Mouse (Mus musculus): Measurements from ENCODE around the gene Otop1. TPM values are rescaled to one million over a fixed set of nuclear protein-coding genes. Genes with fewer than 3 reads are reported as not detected.

Gene Otop1
- total RNA-seq, 2 experiments from 2014 or later, result not detected

DNA sequence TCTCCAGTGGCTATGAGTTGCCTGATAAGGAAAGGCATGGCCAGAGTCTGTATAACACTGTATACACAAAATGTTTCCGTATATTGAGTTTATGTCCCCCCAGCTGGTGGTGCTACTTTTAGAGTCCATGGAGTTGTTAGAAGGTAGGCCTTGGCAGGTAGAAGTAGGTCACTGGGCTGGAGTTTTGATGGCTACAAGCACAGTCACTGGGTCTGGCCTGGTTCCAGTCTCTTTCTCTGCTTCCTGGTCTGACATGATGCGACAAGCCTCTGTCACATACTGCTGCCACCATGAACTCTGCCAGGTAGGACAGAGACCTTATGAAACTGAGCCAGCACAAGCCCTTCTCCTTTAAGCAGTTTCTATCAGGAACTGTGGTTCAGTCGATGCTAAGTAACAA, 12.7 kb downstream of the Otop1 start:
- no peak for ATAC-seq (replicated peaks; ENCODE audit: poor library complexity)

DNA sequence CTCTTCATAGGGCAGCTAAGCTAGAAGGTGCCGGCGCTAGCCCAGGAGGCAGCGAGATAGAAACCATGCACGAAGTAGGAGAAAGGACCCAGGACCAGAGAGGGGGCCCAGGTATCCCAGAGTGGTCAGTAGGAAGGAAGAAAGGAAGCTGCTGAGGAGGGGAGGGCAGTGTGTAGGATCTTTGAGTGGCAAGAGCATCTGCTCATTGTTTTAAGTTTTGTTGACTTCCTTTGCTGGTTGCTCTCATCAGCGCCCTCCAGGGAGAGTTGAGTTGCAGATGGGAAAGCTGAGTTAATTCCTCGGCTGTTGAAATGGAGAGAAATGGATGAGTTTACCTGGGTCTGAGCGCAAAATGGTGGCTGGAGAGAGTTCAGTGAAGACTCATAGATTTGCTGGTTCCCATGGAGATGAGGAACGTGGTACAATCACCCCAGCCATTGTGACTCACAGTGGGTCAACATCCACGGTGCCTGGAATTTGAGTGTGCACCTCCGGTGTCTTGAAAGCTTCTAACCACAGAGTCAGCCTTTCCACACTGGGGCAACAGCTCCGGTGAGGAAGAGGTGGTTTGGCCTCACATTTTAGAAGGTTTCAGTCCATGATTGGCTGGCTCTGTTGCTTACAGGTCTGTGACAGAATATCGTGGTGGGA, 26.1 kb downstream of the Otop1 start:
- ATAC-seq (replicated peaks; ENCODE audit: poor library complexity), result no peak

DNA sequence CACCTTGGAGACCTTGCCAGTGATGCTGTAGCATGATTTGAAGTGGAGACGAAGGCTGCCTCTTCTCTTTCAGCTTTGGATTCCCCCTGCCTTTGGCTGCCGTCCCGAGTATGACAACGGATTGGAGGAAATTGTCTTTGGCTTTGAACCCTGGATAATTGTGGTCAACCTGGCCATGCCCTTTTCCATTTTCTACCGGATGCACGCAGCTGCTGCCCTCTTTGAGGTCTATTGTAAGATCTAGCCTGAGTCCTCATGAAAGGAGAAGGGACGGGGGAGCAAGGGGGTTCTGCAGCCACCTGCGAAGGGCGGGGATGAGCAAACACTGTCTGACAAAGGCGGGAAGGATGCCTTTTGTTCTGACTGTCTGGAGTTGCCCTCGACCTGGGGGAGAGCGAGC, 26.9 kb downstream of the Otop1 start:
- ATAC-seq (replicated peaks; ENCODE audit: poor library complexity), result no peak

DNA sequence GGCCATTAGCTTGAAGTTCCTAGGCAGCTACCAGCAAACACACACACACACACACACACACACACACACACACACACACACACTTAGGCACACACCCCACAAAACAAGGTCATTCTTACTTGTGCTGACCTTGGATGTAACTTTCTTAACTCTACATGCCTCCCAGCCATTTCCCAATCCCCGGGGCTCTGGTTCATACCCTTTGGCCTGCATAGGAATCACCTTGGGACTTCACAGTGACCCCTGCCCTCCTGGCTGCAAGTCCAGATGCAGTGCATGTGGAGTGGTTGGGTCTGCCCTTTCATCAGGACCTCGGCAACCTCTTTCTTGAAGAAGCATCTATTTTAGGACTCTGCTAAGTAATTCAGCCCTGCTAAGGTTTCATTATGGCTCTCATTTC, 29.5 kb downstream of the Otop1 start:
- no peak for ATAC-seq (replicated peaks; ENCODE audit: poor library complexity)

DNA sequence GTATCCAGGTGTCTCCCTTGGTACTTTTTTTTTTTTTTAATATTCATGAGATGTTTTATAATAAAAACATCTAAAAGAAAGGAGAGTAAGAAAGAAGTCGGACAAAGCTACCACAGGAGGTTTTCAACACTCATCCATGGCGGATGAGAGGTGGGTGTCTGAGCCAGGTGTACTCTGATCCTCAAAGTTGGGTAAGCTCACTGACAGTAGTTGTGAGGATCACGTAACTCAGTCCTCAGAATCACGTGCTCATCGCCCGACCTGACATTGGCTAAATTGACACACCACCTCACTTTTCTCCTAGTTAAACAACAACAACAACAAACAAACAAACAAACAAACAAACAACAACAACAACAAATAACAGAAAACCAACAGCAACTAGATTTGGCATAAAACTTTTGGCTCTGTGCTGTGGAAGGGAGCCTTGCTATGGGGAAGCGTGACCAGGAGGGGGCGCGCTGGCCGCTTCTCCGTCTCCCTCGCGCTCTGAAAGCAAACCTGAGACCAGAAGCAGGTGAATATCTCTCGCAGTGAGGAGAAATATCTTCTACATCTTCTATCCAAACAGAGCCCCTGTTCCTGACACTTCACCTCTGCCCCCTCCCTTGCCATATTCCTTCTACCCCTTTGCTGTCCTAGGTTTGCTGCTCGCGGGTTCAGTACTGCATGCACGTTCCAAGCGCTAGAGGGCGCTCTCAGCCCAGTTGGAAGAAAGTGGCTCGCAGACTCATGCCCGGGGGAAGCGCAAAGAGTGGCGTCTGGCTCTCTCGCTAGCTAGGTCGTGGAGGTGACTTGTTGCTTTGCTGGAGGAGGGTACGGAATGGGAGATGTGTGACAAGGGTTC, 31.7 kb downstream of the Otop1 start:
- peak; percentile 94 for ATAC-seq (replicated peaks; ENCODE audit: poor library complexity)

DNA sequence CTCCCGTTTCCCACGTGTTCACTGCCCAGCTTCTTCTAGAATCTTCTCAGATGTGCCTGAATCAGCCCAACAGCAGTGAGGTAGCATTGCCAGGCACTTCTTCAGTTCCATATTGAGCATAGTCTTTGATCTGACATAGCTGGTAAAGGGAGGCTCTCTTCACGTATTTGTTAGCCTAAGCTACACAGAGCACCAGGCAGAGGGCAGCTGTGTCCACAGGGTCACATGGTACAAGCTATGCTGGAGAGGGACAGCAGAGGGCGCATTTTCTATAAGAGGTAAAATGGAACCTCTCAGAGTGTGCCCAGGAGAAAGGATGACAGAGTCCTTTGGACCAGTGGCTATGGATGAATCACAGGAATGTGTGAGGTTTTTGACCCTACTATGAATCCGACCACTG, 33.1 kb downstream of the Otop1 start:
- ATAC-seq (replicated peaks; ENCODE audit: poor library complexity), result peak; percentile 79

DNA sequence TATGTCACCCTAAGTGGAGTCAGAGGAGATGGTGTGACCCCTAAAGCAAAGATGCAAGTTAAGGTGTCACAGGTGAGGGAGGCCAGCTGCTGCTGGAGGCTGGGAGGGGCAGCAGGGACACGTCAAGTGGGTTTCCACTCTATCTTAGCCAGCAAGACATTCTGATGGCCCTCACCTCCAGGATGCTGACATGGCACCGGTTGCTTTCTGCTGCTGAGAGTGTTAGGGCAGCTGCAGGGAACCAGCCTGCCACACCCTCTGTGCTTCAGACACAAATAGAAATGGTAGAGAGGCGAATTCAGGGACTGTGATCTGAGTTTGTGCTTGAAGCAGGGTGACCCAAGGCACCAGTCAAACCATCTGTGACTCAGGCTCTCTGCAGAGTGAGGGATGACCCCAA, 34.0 kb downstream of the Otop1 start:
- no peak for ATAC-seq (replicated peaks; ENCODE audit: poor library complexity)

DNA sequence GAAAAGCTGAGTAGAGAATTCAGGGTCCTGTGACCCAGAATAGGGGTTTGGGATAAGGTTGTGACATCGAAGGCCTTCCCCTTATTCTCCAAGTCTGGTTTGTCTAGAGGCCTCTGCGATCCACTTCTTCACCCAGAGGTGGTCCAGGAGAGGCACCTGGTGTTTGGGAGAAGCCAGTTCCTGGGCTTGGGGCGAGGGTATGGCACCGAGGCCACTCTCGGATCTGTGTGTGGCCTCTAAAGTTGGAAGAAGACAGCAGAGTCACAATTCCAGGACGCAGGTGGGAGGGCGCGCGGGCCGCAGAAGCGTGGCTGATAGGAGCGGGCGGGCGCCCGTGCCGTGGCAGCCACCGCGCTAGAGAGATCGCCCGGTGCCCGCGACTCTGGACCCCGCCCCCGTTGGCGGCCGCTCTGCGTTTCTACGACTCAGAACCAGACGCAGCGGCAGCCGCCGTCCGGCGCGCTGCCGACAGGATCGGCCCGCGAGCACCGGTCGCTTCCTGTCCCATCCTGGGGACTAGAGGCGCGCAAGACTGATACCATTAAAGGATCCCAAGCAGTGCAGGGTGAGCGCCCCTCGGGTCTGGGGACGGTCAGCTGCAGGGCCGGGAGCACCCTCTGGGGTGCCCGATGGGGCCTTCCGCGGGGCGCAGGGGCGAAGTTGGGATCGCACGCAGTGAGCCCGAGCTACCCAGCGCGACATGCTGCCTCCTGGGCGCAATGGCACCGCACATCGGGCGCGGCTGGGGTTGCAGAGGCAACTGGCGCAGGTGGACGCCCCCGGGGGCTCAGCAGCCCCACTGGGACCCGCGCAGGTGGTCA, 43.4 kb downstream of the Otop1 start, which contains the start of gene Drd5:
TSS of gene Drd5 (plus strand) at position 402 of the 821 bp plus-strand sequence.
- no peak; the same call in 1 of the 2 replicates for ATAC-seq (replicated peaks; ENCODE audit: poor library complexity)

DNA sequence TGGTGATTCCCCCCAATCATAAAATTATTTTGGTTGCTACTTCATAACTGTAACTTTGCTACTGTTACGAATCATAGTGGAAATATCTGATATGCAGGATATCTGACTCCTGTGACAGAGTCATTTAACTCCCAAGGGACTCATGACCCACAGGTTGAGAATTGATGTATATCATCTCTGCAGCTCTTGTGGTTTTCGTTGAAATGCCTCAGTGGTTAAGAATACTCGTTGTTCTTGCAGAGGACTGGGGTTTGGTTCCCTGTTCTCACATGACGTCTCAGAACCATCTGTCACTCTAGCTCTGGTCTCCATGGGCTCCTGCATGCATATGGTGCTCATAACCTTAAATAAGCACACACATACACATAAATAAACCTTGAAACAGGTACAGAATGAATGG, 57.6 kb downstream of the Otop1 start:
- ATAC-seq (replicated peaks; ENCODE audit: poor library complexity), result no peak

DNA sequence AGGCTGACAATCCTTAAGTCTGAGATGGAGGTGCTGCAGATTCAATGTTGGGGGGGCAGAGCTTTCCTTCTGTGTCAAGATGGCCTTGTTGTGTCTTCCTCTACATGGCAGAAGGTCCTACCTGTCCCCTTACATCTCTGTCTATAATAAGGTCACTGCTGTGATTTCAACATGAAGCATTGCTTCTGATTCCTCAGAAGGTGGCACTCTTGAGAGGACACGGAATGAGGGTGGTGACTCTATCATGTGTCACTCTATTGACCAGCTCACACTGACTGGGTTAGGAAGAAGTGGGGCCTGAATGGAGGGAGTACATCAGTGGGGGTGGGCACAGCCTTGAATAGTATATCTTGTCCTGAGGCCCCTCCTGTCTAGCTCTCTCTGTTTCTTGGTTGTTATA, 58.8 kb downstream of the Otop1 start:
- ATAC-seq (replicated peaks; ENCODE audit: poor library complexity), result no peak

DNA sequence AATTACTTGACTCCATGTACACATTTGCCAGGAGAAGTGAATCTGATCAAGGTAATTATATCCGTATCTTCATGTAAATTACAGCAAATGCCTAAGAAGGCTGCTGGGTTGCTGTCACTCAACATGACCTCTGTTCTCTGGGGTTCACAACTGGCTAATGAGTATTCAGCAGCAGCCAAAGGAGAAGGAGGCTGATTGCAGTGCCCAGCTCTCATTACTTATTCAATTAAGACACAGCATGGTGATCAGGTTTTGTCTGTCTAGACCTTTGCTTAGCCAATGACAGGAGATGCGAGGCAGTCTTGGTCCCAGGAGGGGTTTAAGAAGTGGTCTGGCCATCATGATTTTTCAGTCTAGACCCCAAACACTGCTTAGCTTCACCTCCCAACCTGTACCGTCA, 67.3 kb downstream of the Otop1 start:
- ATAC-seq (replicated peaks; ENCODE audit: poor library complexity), result no peak

DNA sequence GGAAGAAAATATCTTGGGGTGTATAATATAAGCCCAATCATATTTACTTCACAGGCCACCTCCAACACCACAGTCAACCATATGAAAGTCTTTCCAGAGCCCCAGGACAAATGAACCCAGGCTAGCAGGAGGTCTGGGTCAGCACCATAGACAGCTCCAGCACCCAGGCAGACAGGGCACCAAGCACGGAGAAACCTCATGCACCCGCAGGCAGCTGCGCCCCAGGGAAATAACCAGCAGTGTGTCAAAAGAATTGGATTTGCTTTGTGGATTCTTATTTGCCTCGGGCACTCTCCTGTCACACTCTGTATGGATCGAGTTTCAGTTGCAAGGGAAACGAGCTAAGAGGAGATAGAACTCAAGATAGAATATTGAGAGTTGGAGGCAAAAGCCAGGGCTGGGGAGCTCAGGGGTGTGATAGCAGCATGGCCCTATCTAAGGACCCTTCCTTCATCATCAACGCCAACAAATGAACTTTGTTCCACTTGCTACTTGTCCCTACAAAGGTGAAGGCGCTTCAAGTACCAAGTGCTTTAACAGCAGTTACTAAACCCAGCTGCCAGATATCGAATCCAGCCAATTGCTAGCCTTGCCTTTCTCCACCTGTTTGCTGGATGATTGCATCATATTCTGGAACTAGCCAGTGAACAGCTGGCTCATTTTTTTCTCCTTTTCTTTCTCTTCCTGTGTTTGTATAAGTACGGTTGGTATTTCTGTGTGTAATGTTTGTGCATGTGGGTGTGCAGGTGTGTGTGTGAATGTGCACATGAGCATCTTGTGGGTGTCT, 71.1 kb downstream of the Otop1 start:
- peak; percentile 76 for ATAC-seq (replicated peaks; ENCODE audit: poor library complexity)

DNA sequence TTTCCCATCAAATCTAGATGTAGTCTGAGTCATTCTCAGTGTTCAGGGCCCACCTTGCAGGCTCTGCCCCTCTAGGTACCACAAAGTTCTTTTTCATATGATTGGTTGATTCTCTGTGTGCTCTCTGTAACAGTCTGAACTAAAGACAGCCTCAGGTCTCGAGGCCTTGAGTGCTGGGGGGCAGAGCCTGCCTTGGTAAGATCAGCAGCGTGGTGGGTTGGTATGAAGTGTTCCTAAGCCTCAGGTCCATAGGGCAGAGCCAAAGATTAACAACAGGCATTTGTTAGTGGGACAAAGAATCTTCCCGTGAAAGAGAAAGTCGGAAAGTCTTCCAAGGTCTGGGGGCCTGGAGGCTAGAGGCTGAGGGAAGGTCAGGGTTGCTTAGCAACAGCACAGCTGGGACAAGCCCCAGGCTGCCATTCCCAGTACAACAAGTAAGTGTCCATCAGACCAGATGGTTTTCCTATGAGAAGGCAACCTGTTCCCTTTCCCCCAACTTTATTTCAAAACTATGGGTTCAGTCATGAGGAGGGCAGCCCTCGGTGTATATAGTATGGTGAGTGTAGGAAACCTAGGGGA, 74.7 kb downstream of the Otop1 start:
- ATAC-seq (replicated peaks; ENCODE audit: poor library complexity), result no peak

Other genes with a start within 250 kb of the Otop1 start
- gene Stx18, start 237.2 kb upstream of the Otop1 start, total RNA-seq (2015), result 28.5 and 36.1 TPM in 2 replicates
- gene Stx18, start 237.2 kb upstream of the Otop1 start, total RNA-seq (2017), result 50.8 and 62.0 TPM in 2 replicates
- 0.15 TPM in 1 of 2 replicates, not detected in the other for gene Nsg1, start 116.1 kb upstream of the Otop1 start, total RNA-seq (2015)
- 0.34 and 1.00 TPM in 2 replicates for gene Nsg1, start 116.1 kb upstream of the Otop1 start, total RNA-seq (2017)
- gene Zbtb49, start 55.5 kb upstream of the Otop1 start, total RNA-seq (2015), result 6.4 and 7.0 TPM in 2 replicates
- 5.8 and 11.2 TPM in 2 replicates for gene Zbtb49, start 55.5 kb upstream of the Otop1 start, total RNA-seq (2017)
- gene Lyar, start 55.5 kb upstream of the Otop1 start, total RNA-seq (2015), result 136 and 137 TPM in 2 replicates
- gene Lyar, start 55.5 kb upstream of the Otop1 start, total RNA-seq (2017), result 137 and 167 TPM in 2 replicates
- gene Tmem128, start 15.8 kb upstream of the Otop1 start, total RNA-seq (2015), result 53.2 and 68.8 TPM in 2 replicates
- 17.0 and 19.1 TPM in 2 replicates for gene Tmem128, start 15.8 kb upstream of the Otop1 start, total RNA-seq (2017)
- gene Drd5, start 43.4 kb downstream of the Otop1 start, total RNA-seq (2015), result not detected in 2 replicates
- gene Drd5, start 43.4 kb downstream of the Otop1 start, total RNA-seq (2017), result not detected in 2 replicates
- 3.4 and 3.9 TPM in 2 replicates for gene Slc2a9, start 227.2 kb downstream of the Otop1 start, total RNA-seq (2015)
- gene Slc2a9, start 227.2 kb downstream of the Otop1 start, total RNA-seq (2017), result 4.2 and 9.8 TPM in 2 replicates

Data from megakaryocyte progenitor cell, adult 5-6 weeks (primary cell).